Mouse (Mus musculus) adrenal gland, adult 2 months (tissue): Measurements from ENCODE around the gene Gm29797. TPM values are rescaled to one million over a fixed set of nuclear protein-coding genes. Genes with fewer than 3 reads are reported as not detected.

Experiments used
- DNase-seq: peaks from one replicate; pipeline ENCODE4 v3.0.0; 2021
- long read RNA-seq: library from polyadenylated mRNA; stranded (forward); transcript quantifications from one replicate; pipeline ENCODE4 v2.0.0, GENCODE M21; 2021
- polyA plus RNA-seq: library from polyadenylated mRNA; depleted of rRNA; stranded (reverse); fragments of >200 nt; gene quantifications from 2 replicates; pipeline ENCODE4 v1.2.3, GENCODE M21; 2012; rRNA removed
- total RNA-seq, 2 experiments: library from RNA; stranded (reverse); gene quantifications; 2 replicates each; pipeline ENCODE4 v1.2.3; 2021

The Gm29797 gene
- total RNA-seq, result under 1 TPM in 1 of 2 experiments, not detected in 1; 0.55 TPM
- polyA plus RNA-seq, result 0.47 TPM in 1 of 2 replicates, not detected in the other
- long read RNA-seq, result 0 reads

DNA sequence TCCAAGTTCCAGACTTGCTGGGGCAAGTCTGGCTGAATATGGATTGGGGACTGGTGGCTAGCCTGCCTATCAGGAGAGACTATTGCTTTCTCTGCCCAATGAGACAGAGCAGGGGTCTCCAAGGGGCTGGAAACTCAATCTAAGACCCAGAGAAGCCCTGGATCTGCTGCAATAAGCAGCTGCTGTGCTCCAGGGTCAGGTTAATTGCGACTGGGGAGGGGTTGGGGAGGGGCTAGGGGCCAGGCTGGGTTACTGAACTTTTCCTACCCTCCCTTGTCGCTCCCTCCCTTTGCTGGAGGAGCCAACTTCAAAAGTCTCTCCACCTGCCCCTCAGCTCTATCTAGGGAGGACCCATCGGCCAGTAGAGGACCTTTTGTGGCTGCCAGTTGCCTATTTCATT, at the start of gene Gm29797:
Gene Gm29797 (plus strand): TSS at position 301 of the 400 bp plus-strand sequence.
- DNase-seq, result no peak

DNA sequence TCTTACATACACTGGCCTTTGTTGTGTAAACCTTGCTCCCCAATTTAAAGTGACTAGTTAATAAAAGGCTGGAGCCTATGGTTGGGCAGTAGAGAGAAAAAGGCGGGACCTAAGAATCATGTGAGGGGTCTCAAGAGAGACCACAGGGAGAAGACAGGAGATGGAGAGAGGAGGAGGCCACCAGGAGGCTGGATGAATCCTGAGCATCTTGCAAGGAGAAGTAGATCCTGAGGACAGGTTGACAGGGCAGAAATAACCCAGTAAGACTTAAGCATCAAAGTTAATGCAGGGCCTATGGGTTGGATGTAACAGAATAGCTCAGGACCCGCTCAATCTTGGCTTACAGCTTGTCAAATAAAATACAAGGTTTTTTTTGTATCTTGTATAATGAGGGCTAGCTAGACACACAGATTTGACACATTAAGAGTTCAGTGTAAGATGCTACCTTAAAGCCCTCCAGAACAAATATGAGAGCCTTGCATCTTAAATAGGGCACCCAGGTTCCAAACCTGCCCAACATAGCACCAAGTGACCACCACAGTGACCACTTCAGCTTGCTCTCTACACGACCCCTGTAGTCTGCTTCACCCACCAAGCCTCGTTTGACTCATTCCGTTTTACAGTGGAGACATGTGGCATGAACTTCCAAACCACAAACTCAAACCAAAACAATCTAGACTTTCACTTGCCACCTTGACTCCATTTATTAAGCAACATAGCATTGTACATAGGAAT, 37.9 kb upstream of the Gm29797 start:
- no peak for DNase-seq

DNA sequence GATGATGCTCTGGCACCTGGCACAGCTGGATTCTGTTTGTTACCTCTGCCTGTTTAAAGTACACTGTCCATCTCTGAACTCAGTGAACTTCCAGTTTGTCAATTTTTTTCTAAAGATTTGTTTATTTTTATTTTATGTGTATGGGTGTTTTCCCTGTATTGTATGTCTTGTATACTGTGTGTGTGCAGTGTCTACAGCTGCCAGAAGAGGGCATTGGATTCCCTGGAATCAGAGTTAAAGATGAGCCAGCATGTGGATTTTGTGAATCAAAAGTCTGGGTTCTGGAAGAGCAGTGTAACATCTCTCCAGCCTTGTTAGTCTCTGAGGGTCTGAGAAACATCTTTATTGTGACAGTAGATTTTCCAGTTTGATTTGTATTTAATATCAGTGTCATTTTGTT, 33.4 kb upstream of the Gm29797 start:
- DNase-seq, result no peak

DNA sequence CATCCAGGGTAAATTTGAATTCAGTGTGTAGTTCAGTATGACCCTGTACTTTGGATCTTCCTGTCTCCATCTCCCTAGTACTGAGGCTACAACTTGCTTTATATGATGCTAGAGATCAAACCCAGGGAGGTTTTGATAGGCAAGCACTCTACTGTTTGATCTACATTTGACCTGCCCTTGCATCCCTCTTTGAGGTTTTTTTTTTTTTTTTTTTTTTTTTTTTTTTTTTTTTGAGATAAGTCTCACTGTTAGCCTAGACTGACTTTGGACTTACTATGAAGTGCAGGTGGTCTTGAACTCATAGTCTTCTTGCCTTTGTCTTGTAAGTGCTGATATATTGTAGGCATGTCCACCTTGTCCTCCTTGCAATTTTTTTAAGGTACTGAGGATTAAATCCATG, 28.4 kb upstream of the Gm29797 start:
- DNase-seq, result no peak

DNA sequence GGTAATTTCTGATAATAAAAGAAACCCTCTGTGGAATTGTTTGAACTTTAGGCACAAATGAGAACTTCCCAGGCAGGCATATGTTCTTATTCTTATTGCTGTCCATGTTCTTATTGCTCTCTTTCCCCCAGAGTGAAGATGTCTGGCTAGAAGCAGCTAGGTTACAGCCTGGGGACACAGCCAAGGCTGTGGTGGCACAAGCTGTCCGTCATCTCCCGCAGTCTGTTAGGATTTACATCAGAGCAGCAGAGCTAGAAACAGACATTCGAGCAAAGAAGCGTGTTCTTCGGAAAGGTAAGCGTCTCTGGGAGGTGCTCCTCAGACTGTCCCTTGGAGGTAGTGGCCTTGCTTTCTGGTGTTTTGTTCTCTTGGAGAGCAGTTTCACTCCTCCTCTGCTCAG, 24.2 kb upstream of the Gm29797 start:
- no peak for DNase-seq

DNA sequence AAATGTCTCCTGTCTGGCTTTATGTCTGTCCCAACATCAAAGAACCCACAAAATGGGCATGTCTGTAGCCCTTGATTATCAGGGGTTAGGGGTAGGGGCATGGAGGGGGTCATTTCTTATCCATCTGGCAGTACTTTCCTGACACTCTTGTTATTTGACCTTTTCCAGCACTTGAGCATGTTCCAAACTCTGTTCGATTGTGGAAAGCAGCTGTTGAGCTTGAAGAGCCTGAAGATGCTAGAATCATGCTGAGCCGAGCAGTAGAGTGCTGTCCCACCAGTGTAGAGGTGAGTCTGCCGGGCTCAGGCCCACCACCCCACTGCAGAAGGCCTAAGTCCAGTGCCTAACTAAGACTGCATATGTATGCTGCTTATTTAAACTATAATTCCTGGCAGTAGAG, 21.0 kb upstream of the Gm29797 start:
- no peak for DNase-seq

DNA sequence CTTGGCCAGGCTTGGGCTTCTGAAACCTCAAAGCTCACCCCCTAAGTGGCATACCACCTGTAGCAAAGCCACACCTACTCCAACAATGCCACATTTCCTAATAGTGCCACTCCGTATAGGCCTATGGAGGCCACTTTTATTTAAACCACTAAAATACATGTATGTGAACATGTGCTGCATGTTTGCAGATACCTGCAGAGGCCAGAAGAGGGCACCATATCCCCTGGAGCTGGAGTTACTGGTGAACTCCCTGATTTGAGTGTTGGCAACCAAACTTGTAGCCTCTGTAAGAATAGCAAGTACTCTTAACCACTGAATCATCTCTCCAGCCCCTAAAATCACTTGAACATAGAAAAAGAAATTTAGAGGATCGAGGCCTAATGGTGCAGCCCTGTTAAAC, 12.5 kb upstream of the Gm29797 start:
- DNase-seq, result peak; percentile 51

DNA sequence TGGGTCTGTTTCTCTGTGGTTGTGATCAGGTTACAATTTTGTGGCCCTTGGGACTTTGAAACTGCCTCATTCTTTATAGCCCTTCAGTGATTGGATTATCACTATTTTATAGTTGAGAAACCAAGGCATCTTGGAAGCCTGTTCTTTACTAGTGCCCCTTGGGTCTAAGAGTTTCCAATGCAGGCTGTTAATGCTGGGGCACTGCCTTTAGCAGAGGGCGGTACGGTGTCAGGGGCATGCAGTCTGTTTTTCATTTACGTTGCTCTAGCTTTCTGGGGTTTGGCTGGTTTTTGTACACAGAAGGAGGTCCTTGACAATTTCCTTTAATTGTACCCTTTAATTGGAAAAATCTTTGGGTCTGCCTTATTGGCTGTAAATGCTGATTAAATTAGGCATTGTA, 11.2 kb upstream of the Gm29797 start:
- DNase-seq, result no peak

DNA sequence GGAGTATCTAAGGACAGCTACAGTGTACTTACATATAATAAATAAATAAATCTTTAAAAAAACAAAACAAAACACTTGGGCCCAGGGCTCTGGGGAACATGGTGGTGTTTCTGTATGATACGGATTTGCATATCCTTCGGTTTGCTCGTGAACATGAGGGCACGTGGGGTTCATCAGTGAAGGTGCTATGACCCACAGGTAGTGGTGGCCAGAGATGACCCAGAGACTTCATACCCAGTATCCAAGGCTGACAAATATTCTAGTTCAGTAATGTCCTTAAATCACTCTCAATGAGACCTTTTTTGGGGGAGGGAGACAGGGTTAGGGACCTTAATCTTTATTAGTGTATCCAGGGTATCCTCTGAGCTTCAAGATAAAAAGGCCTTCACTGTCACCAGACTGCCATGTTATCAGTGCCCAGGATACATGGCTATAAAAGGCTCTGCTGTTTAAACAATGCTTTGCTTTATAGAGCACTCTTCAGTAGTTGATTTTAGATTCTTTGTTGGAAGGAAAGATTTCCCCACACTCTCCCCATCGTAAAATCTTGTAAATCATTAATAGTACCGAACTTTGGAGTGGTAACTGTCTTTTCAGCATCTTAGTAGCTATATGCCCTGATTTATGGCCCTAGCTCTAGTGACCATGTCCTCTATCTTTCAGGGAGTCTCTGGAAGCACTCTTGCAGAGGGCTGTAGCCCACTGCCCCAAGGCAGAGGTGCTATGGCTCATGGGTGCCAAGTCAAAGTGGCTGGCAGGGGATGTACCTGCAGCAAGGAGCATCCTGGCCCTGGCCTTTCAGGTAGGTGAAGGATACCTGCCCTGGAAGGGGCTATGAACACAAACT, 10.0 kb upstream of the Gm29797 start:
- DNase-seq, result no peak

DNA sequence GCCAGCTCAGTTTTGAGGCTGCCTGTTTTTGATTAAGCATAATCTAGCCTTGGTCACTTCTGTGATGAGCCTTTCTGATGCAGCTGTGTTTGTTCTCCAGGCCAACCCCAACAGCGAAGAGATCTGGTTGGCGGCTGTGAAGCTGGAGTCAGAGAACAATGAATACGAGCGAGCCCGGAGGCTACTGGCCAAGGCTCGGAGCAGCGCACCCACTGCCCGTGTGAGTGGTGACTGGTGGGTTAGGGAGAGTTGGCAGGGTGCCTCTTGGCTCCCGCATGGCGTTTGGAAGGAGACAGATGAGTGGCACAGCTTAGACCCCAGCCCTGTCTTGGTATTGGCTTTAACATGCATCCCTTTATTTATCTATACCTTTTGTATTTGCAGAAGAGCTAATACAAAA, 7.9 kb upstream of the Gm29797 start:
- DNase-seq, result no peak

DNA sequence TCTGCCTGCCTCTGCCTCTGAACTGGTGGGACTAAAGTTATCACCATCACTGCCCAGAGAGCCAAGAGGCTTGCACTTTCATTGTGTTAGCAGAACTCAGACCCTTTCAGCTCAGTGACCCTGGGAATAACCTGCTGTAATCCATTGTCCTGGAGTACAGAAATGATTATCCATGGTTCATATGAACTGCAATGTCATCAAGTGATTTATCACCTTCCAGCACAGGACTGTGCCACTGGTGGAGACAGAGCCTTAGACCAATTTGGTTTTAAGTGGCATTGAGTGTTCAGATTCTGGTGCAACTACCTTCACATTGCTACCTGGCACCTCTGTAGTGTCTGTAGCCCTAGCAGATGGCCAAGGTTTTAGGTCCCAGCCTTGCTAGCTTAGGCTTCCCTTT, 3.8 kb upstream of the Gm29797 start:
- DNase-seq, result no peak

DNA sequence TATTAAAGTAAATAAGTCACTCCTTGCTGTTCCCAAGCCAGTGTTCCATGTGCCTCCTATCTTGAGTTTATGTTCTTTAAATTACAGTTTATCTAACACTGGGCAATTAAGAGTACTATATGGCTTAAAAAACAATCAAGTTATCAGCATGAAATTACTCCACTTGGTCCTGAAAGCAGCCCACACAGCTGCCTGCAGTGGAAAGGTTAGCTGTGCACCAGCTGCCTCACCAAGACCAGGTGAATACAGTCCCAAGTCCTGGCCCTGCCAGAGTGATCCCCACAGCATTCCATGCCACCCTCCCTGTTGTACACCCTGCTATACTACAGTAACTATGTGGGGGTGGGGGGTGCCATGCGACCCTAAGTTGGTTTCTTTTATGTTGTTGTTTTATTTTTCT, 3.3 kb upstream of the Gm29797 start:
- DNase-seq, result no peak

DNA sequence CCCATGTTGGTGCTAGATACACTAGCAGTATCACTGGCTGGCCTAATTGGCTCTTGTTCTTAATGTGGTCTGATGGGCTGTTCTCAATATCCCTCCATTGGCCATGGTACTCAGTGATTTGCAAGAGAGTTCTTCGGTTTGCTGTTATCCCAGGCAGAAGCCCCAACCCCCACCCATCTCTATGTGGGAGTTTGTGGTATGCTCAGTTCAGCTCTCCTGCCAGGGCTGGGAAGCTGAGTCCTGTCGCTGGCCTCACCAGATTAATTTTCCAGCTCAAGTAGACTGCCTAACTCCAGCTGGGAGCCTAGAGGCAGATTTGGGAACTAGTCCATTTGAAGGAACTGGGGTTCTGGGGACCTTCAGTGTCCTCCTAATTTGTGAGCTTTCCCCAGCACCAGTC, 607 bp downstream of the Gm29797 start:
- DNase-seq, result no peak

DNA sequence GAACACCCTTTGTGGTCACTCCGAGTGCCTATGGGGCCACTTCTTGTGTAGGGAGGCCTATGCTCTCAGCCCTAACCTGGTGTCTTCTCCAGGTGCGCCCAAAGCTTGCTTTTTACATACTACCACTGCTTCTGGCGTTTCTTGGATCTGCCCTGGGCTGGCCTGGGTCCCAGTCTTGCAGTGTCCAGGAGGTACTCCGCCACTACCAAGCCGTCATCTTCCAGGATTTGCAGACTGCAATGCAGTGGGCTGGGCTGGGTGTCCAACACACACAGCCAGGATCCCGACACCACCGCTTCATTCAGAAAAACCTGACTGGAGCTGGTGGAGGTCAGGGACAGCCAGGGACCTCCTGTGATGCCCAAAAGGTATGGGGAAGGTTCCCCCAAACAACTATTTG, 1.7 kb downstream of the Gm29797 start:
- no peak for DNase-seq

DNA sequence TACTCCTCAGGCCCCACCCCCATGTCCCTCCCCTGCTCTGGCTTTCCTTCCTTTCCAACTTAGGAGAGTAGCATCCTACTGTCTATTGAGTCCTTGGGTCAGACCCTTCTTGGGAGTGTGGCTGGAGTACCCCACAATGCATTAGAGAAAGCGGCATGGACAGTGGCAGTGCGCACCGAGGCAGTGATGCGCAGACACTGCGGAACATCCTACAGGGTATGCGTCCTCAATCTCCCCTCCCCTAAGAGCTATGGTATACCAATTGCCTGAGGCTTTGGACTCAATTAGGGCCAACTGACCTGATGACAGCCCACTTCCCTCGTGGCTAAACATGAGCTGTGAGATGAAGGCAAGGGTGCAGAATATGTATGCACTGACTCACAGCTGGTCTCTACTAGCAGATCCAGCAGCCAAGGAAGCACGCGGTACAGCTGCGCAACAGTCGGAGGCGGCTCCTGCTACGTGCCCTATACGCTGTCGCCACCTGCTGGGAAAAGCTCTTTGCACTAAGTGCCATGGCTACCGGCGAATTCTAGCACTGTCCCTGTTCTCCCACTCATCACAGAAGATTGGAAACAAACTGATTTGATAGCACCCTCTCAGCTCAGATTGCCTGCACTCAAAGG, 2.2 kb downstream of the Gm29797 start:
- peak; percentile 80 for DNase-seq

DNA sequence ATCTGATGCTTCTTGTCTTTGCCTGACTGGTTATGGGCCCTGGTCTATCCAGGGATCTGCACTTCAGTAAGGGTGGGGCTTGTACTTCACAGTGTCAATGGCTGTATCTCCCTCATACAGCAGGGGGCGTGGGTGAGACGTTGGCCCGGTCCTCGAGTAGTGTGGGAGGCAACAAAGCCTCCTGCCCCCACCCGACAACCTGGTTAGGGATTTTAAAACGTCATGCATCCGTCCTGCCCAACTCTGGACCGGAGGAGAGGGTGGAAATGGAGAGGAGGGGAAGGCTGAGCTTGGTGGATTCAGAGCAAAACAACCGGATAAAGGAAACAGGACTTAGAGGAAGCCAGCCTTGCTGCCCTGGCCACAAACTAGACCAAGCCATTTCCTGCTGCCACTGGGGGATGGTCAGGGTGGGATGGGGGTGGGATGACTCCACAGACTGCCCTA, 2.8 kb downstream of the Gm29797 start:
- DNase-seq, result peak; percentile 90

DNA sequence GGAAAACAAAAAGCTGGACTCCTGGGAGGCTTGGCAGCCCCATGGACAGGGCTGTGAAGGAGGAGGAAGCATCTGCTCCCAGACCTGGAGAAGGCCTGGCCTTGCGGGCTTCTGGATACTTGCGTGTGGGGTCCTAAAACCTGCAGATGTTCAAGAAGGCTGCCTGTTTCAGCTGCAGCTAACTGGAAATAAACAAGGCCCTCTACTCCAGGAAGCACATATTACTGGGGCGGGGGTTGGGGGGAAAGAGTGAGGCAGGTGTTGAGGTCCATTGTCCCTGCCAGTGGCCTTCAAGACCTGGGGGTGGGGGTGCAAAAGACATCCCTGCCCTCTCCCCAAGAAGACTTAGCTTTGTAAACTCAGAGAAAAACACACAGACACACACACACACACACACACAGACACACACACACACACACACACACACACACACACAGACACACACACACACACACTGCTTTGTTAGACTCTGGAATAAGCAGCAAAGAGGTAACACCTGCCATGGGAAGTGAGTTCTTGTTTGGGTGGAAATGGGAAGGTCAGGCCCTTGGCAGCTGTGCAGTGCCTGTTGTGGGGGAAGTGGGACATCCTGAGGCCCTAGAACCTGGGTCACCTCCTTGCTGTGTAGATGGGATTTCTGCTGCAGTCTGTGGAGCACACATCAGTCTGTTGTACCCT, 5.9 kb downstream of the Gm29797 start:
- no peak for DNase-seq

DNA sequence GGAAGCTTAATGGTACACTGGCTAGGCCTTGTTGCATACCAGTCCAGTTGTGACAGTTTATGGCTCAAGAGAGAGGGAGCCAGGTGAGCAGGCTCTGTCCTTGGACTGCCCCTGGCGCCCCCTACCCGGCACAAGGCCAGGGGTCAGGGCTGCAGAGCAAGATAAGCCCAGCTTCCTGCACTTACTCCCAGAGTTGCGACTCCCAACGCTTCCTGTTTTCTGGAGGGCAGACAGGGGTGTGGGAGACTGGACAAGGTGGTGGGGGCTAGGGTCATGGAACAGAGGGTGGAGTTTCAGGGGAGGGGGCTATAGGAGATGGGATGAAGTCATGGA, 6.4 kb downstream of the Gm29797 start:
- DNase-seq, result peak; percentile 83

DNA sequence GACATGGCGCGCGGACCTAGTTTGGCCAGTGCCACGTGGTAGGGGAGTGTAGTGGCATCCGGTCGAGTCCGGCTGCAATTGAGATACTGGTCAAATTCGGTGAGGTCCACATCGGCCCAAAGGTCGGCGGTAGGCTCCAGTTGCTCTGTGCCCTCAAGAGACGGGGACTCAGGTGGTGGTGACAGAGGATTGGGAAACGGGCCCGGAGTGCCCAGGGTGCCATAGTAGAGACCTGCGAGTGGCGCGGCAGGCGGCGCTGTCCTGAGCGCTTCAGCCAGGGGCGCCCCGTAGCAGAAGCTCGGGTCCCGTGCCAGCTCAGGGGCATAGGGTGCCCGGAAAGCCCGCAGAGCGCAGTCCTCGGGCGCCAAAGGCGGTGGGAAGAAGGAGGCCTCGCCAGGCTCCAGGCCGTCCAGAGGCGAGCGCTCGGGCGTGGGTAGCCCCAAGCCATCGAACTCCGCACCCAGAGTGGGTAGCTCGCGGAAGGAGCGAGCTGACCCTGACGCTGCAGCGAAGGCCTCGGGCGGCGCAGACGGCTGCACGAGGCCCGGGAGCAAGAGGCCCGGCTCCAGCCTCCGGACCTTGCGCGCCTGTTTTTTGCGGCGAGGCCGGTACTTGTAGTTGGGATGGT, 13.6 kb downstream of the Gm29797 start:
- peak; percentile 38 for DNase-seq

DNA sequence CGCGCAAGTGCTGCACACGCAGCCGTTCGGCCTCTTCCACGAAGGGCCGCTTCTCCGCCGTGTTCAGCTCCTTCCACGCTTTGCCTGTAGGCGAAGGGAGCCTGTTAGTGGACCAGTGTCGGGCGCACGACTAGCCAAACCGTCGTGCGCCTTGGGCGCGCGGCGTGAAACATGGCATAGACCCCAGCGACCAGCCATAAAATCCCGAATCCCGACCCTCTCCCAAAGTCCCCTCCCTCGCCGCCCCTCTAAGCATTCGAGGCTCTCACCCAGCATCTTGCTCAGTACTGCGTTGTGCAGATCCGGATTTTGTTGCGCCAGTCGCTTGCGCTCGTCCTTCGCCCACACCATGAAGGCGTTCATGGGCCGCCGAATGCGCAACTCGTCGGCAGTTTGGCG, 14.1 kb downstream of the Gm29797 start:
- DNase-seq, result no peak

DNA sequence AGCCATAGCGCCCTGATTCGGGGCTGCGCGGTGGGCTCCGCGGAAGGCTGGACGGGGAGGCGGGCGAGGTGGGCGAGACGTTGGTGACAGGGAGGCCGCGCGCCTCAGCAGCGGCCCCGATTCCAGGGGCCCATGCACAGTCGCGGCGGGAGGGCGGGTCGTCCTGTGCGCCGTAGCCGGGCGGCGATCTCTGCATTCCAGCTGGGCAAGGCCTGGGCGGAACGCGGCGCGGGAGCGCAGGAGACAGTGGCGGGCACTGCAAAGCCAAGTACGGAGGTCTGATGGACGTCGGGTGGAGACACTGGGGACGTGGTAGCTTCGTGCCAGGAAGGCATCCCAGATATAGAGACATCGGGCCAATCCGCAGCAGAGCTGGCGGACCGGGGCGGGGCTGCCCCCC, 14.5 kb downstream of the Gm29797 start, which contains the start of gene Sox18:
Gene Sox18 (minus strand): TSS at position 315 of the 400 bp plus-strand sequence.
- peak; percentile 80 for DNase-seq

DNA sequence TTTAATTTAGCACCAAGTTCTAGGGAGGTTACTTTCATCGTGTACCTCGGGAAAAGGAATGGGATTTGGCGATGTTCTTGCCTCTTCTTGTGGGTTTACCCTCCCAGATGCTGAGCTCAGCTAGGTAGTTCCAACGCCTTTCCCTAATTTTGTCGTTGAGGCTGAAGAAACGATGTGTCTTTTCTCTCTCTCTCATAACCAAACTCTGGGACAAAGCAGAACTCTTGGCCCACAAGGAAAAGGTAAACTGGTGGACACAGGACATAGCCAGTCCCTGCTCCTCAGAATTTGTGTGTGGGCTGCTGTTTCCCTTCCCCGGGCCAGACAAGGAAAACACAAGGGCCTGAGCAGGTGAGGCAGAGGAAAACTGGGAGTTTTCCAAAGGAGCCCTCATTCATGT, 15.2 kb downstream of the Gm29797 start:
- DNase-seq, result no peak
